Mouse (Mus musculus) forebrain, embryonic 13.5 days (tissue): ENCODE data around the gene Gm21988. TPM values are rescaled to one million over a fixed set of nuclear protein-coding genes. Genes with fewer than 3 reads are reported as not detected.

Experiments used
- ATAC-seq: fragments of 200-750 bp; cut with Nextera tagmentation; 2 replicates; pipeline ENCODE4 v1.8.0; 2017
- H3K27ac ChIP-seq: fragments of 300-500 bp; sonication (generic); 2 replicates; pipeline ENCODE4 v1.5.1; 2015; ENCODE audit warnings: inconsistent platforms, mild to moderate bottlenecking, moderate library complexity
- H3K27me3 ChIP-seq: fragments of 300-500 bp; sonication (generic); 2 replicates; pipeline ENCODE4 v1.6.1; 2015; ENCODE audit warnings: mild to moderate bottlenecking, inconsistent platforms
- H3K36me3 ChIP-seq: fragments of 300-500 bp; sonication (generic); 2 replicates; pipeline ENCODE4 v1.6.1; 2015; ENCODE audit warnings: mild to moderate bottlenecking, inconsistent platforms; ENCODE audit not compliant: poor library complexity, severe bottlenecking
- H3K4me1 ChIP-seq: fragments of 300-500 bp; sonication (generic); 2 replicates; pipeline ENCODE4 v1.6.1; 2015; ENCODE audit warnings: inconsistent platforms
- H3K4me2 ChIP-seq: fragments of 300-500 bp; sonication (generic); 2 replicates; pipeline ENCODE4 v1.6.1; 2015; ENCODE audit warnings: inconsistent platforms, mild to moderate bottlenecking, moderate library complexity
- H3K4me3 ChIP-seq: fragments of 300-500 bp; sonication (generic); 2 replicates; pipeline ENCODE4 v1.5.1; 2015; ENCODE audit warnings: mild to moderate bottlenecking, inconsistent platforms
- H3K9ac ChIP-seq: fragments of 300-500 bp; sonication (generic); 2 replicates; pipeline ENCODE4 v1.6.1; 2015; ENCODE audit warnings: mild to moderate bottlenecking, inconsistent platforms
- H3K9me3 ChIP-seq: fragments of 300-500 bp; sonication (generic); replicated peaks from 2 replicates; pipeline ENCODE4 v1.6.1; 2016; ENCODE audit warnings: inconsistent platforms
- WGBS: fragments of 180-500 bp; shearing (Covaris S2); methylation state at CpG from one replicate; pipeline ENCODE4 v1.1.7; 2015; 5-methylcytosine and 5-hydroxymethylcytosine counted together
- polyA plus RNA-seq: library from polyadenylated mRNA; unstranded; fragments of >200 nt; fragmentation: Nextera tagmentation; extraction: Ambion mirVana; gene quantifications from 2 replicates; pipeline ENCODE4 v1.2.1, GENCODE M21; 2015

Gene Gm21988
- polyA plus RNA-seq, 1 experiment from 2014 or later = 10.7 TPM

- WGBS = 4% methylated on average over 26 of the region's 26 CpGs
- no peak overlapping the region for H3K27ac ChIP-seq
- no peak for ATAC-seq
- peaks cover 60% of the 10 kb centered on the region for H3K27me3 ChIP-seq
- peak overlapping the region; percentile 60 for H3K4me2 ChIP-seq
- H3K36me3 ChIP-seq = peaks cover 14% of the 10 kb centered on the region
- H3K9me3 ChIP-seq = no peaks in the 10 kb centered on the region
- peak overlapping the region; percentile 33 for H3K4me3 ChIP-seq
- peaks cover 24% of the 10 kb centered on the region for H3K4me1 ChIP-seq
- peak overlapping the region; percentile 56 for H3K9ac ChIP-seq
Observed at GRCm38 (mm10) chr11:70213736-70214135, 25.9 kb downstream of the Gm21988 start.

GRCm38 (mm10) chr11:70212896-70213295, 26.7 kb downstream of the Gm21988 start:
- ATAC-seq = no peak
- H3K9ac ChIP-seq = no peak overlapping the region

GRCm38 (mm10) chr11:70212423-70212822, 27.2 kb downstream of the Gm21988 start, which contains the start of gene Slc16a11:
Gene Slc16a11, plus strand, starts transcription at chr11:70212752.
- peak within 1 kb of the TSS; percentile 60 for H3K4me2 ChIP-seq
- peaks cover 59% of the 10 kb centered on the region for H3K27me3 ChIP-seq
- H3K27ac ChIP-seq = no peak within 1 kb of the TSS
- 65% methylated on average over 6 of the region's 6 CpGs for WGBS
- peak within 1 kb of the TSS; percentile 33 for H3K4me3 ChIP-seq
- ATAC-seq = no peak
- no peaks in the 10 kb centered on the region for H3K9me3 ChIP-seq
- H3K36me3 ChIP-seq = peaks cover 8% of the 10 kb centered on the region
- no peak within 1 kb of the TSS for H3K9ac ChIP-seq
- H3K4me1 ChIP-seq = peaks cover 18% of the 10 kb centered on the region

More at GRCm38 (mm10) chr11:70212896-70213295, 26.7 kb downstream of the Gm21988 start:
- Histone ChIP-seq H3K4me2 (no peak overlapping the region), H3K4me3 (no peak overlapping the region), H3K27me3 (peaks cover 60% of the 10 kb centered on the region), H3K27ac (no peak overlapping the region), H3K36me3 (peaks cover 13% of the 10 kb centered on the region), H3K9me3 (no peaks in the 10 kb centered on the region), H3K4me1 (peaks cover 18% of the 10 kb centered on the region)
- 7% methylated on average over 9 of the region's 9 CpGs for whole genome bisulfite sequencing

GRCm38 (mm10) chr11:70211972-70212371, 27.7 kb downstream of the Gm21988 start:
- Histone ChIP-seq H3K27me3 (peaks cover 54% of the 10 kb centered on the region), H3K36me3 (peaks cover 3% of the 10 kb centered on the region), H3K4me1 (peaks cover 18% of the 10 kb centered on the region), H3K9ac (no peak overlapping the region), H3K4me2 (no peak overlapping the region), H3K4me3 (no peak overlapping the region), H3K9me3 (no peaks in the 10 kb centered on the region), H3K27ac (no peak overlapping the region)
- WGBS = 75% methylated on average over 6 of the region's 6 CpGs
- ATAC-seq = no peak

- 90% methylated on average over 2 of the region's 2 CpGs for WGBS
- ATAC-seq = no peak
- Histone ChIP-seq H3K27ac (no peak overlapping the region), H3K4me3 (no peak overlapping the region), H3K4me2 (no peak overlapping the region), H3K4me1 (peaks cover 18% of the 10 kb centered on the region), H3K9ac (0 out of 2 replicates have a peak overlapping the region, but pooled peaks have one; percentile 10), H3K9me3 (no peaks in the 10 kb centered on the region), H3K27me3 (peaks cover 41% of the 10 kb centered on the region), H3K36me3 (no peaks in the 10 kb centered on the region)
Observed at GRCm38 (mm10) chr11:70210681-70211080, 28.9 kb downstream of the Gm21988 start.

- no peak overlapping the region for H3K9ac ChIP-seq
- H3K4me2 ChIP-seq = no peak overlapping the region
- peaks cover 4% of the 10 kb centered on the region for H3K4me1 ChIP-seq
- H3K27me3 ChIP-seq = peaks cover 23% of the 10 kb centered on the region
- 82% methylated on average over 5 of the region's 5 CpGs for WGBS
- no peaks in the 10 kb centered on the region for H3K36me3 ChIP-seq
- no peaks in the 10 kb centered on the region for H3K9me3 ChIP-seq
- H3K4me3 ChIP-seq = no peak overlapping the region
- no peak overlapping the region for H3K27ac ChIP-seq
- ATAC-seq = no peak
Observed at GRCm38 (mm10) chr11:70208778-70209388, 30.7 kb downstream of the Gm21988 start.

- ATAC-seq = no peak
- H3K4me2 ChIP-seq = no peak overlapping the region
- no peaks in the 10 kb centered on the region for H3K4me1 ChIP-seq
- no peak overlapping the region for H3K4me3 ChIP-seq
- 91% methylated on average over 7 of the region's 7 CpGs for WGBS
- H3K27me3 ChIP-seq = peaks cover 9% of the 10 kb centered on the region
- no peak overlapping the region for H3K9ac ChIP-seq
- H3K36me3 ChIP-seq = no peaks in the 10 kb centered on the region
- no peaks in the 10 kb centered on the region for H3K9me3 ChIP-seq
- H3K27ac ChIP-seq = no peak overlapping the region
Observed at GRCm38 (mm10) chr11:70207283-70207682, 32.3 kb downstream of the Gm21988 start.

GRCm38 (mm10) chr11:70206801-70207200, 32.8 kb downstream of the Gm21988 start:
- 79% methylated on average over 2 of the region's 2 CpGs for WGBS
- no peak overlapping the region for H3K4me2 ChIP-seq
- no peak overlapping the region for H3K9ac ChIP-seq
- no peak overlapping the region for H3K27ac ChIP-seq
- no peaks in the 10 kb centered on the region for H3K9me3 ChIP-seq
- H3K36me3 ChIP-seq = no peaks in the 10 kb centered on the region
- no peak overlapping the region for H3K4me3 ChIP-seq
- no peak for ATAC-seq
- H3K4me1 ChIP-seq = no peaks in the 10 kb centered on the region
- 0 out of 2 replicates have a peak, but pooled peaks cover 5% of the 10 kb centered on the region for H3K27me3 ChIP-seq

GRCm38 (mm10) chr11:70201691-70202090, 37.9 kb downstream of the Gm21988 start:
- H3K4me2 ChIP-seq = no peak overlapping the region
- 37% methylated on average over 5 of the region's 5 CpGs for WGBS
- ATAC-seq = no peak
- H3K9me3 ChIP-seq = no peaks in the 10 kb centered on the region
- no peak overlapping the region for H3K27ac ChIP-seq
- H3K9ac ChIP-seq = no peak overlapping the region
- no peak overlapping the region for H3K4me3 ChIP-seq
- H3K36me3 ChIP-seq = no peaks in the 10 kb centered on the region
- no peaks in the 10 kb centered on the region for H3K27me3 ChIP-seq
- H3K4me1 ChIP-seq = no peaks in the 10 kb centered on the region

GRCm38 (mm10) chr11:70200036-70200608, 39.5 kb downstream of the Gm21988 start:
- Histone ChIP-seq H3K36me3 (no peaks in the 10 kb centered on the region), H3K9ac (no peak overlapping the region), H3K27me3 (no peaks in the 10 kb centered on the region), H3K27ac (no peak overlapping the region), H3K4me3 (no peak overlapping the region), H3K4me1 (no peaks in the 10 kb centered on the region), H3K4me2 (no peak overlapping the region), H3K9me3 (peaks cover 4% of the 10 kb centered on the region; the same call in 1 of the 2 replicates)
- WGBS = 84% methylated on average over 5 of the region's 5 CpGs
- ATAC-seq = no peak

GRCm38 (mm10) chr11:70199107-70199506, 40.5 kb downstream of the Gm21988 start:
- H3K27ac ChIP-seq = no peak overlapping the region
- ATAC-seq = no peak
- no peak overlapping the region for H3K4me3 ChIP-seq
- H3K27me3 ChIP-seq = no peaks in the 10 kb centered on the region
- 84% methylated on average over 8 of the region's 8 CpGs for WGBS
- H3K4me1 ChIP-seq = no peaks in the 10 kb centered on the region
- H3K36me3 ChIP-seq = no peaks in the 10 kb centered on the region
- H3K9ac ChIP-seq = no peak overlapping the region
- peaks cover 4% of the 10 kb centered on the region; the same call in 1 of the 2 replicates for H3K9me3 ChIP-seq
- no peak overlapping the region for H3K4me2 ChIP-seq

GRCm38 (mm10) chr11:70198332-70198731, 41.3 kb downstream of the Gm21988 start:
- H3K36me3 ChIP-seq = no peaks in the 10 kb centered on the region
- H3K9me3 ChIP-seq = peaks cover 4% of the 10 kb centered on the region; the same call in 1 of the 2 replicates
- no peak overlapping the region for H3K27ac ChIP-seq
- no peaks in the 10 kb centered on the region for H3K4me1 ChIP-seq
- H3K4me2 ChIP-seq = no peak overlapping the region
- no peak overlapping the region for H3K9ac ChIP-seq
- ATAC-seq = no peak
- H3K4me3 ChIP-seq = no peak overlapping the region
- no peaks in the 10 kb centered on the region for H3K27me3 ChIP-seq
- 91% methylated on average over 3 of the region's 3 CpGs for WGBS
